Comparison of ENCODE assay signal across 8 mouse cellular contexts in the genomic region with DNA sequence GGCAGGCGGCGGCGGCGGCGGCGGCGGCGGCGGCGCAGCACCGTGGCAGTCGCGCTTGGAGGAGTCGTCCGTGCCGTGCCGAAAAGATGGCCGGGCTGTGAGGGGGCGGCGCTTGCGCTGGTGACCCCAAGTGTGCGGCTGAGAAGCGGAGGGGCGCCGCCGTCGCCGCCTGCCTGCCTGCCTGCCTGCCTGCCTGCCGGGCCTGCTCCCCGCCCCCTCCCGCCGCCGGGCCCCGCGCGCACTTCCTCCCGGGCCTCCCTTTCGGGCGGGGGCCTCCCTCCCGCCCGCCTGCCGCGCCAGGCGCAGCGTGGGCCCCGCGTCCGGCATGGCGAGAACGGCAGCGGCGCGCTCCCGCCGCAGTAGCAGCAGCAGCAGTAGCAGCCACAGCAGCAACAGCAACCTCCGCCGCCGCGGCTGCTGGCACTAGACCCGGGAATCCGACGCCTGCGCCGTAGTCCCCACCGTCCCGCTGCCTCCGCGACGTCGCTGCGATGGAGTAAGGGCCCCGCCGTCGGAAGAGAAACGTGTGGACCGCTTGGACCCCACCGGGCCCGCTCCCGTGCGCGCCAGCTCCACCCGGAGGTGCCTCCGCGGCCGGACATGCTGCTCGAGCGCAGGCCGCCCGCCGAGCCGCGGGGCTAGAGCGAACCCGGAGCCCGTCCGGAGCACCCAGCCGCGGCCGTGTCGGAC. TPM values are rescaled to one million over a fixed set of nuclear protein-coding genes. Genes with fewer than 3 reads are reported as not detected.
DNase-seq lines count a peak whose midpoint lies in the region; ATAC-seq lines count a peak whose summit lies in the region.

No protein-coding gene starts in this region.

- H3K27me3 ChIP-seq in hindbrain, embryonic 13.5 days, result no peaks in the 10 kb centered on the region

- H3K36me3 ChIP-seq in hindbrain, embryonic 13.5 days, result no peaks in the 10 kb centered on the region

- 0% methylated on average over 67 of the region's 100 CpGs for WGBS in hindbrain, embryonic 13.5 days

- peak; percentile 85 for DNase-seq in Muller cell, postnatal 12 days (ENCODE audit: inconsistent ontology term)
- DNase-seq in cerebellum, postnatal 10 days, result peak; percentile 88 to 90
- DNase-seq in frontal cortex, postnatal 14 days (ENCODE audit: low spot score in 2 of 2), result peak; percentile 68 to 74
- peak; percentile 76 to 84 for DNase-seq in left cerebral cortex, adult 18-20 months (ENCODE audit: low spot score in 2 of 2)
- peak; percentile 90 to 94 for DNase-seq in lung, postnatal 4 days
- peak; percentile 87 for DNase-seq in retina, postnatal 1 day
- peak; percentile 78 to 83 for DNase-seq in urinary bladder, adult 18-20 months (ENCODE audit: low spot score in 2 of 2)

- peak; percentile 73 for ATAC-seq in hindbrain, embryonic 13.5 days (ENCODE audit: low FRiP score)

- H3K4me3 ChIP-seq in hindbrain, embryonic 13.5 days, result peak overlapping the region; percentile 99

- peak overlapping the region; percentile 95 for H3K4me2 ChIP-seq in hindbrain, embryonic 13.5 days

- peaks cover 30% of the 10 kb centered on the region for H3K4me1 ChIP-seq in hindbrain, embryonic 13.5 days (replicated peaks)

- peak overlapping the region; percentile 98 for H3K9ac ChIP-seq in hindbrain, embryonic 13.5 days

- 0 out of 2 replicates have a peak, but pooled peaks cover 2% of the 10 kb centered on the region for H3K9me3 ChIP-seq in hindbrain, embryonic 13.5 days

- H3K27ac ChIP-seq in hindbrain, embryonic 13.5 days, result peak overlapping the region; percentile 100

RNA-seq across cellular contexts. Expression of gene Msl2, which starts 0.6 kb away (rescaled TPM):
- 5.4 and 6.6 TPM in 2 replicates for polyA plus RNA-seq in hindbrain, embryonic 13.5 days (2015; fragmentation: Nextera tagmentation; extraction: Ambion mirVana)
- 10 to 100 TPM; 63.0 to 63.5 TPM for total RNA-seq in left cerebral cortex, adult 18-20 months (2021)

RNA-seq across cellular contexts. Expression of gene Pccb, which starts 39.8 kb away (rescaled TPM):
- 22.1 and 25.3 TPM in 2 replicates for polyA plus RNA-seq in hindbrain, embryonic 13.5 days (2015; fragmentation: Nextera tagmentation; extraction: Ambion mirVana)
- 10 to 100 TPM; 36.7 to 40.5 TPM for total RNA-seq in left cerebral cortex, adult 18-20 months (2021)

Comparison
In these comparisons a context has a peak if more than half of its experiments do, and no peak if none do; other contexts are left out.
1. Peak in every context shown above with its lines: DNase-seq, ATAC-seq, H3K4me3 ChIP-seq and H3K27ac ChIP-seq.